Mouse (Mus musculus) R1 (cell line): ENCODE measurements around the gene Carns1.
A peak's percentile ranks its signal among the peaks of the same experiment; 100 is the strongest.

Source experiments
- DNase-seq: peaks from one replicate; pipeline ENCODE4 v3.0.0-alpha.2; 2018; ENCODE audit warnings: low read depth, low spot score

Carns1 gene

DNA sequence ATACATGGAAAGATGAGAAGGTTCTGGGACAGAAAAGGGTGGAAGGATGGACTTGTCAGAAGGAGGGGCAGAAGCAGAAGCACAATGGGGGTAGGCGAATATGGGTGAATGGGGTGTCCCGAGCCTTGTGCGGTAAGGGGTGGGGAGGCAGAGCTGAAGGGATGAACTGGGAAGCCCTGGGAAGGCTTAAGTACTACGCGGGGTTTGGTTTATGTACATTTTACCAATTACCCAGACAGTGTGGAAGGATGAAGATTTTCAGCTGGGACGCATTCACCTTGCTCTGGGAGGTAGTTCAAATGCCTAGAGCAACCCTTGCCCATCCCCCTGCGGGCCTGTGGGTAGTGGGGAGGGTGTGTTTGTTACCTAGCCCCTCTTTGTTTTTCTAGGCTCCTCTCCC lies 26.9 kb upstream of the Carns1 start:
- no peak for DNase-seq

DNA sequence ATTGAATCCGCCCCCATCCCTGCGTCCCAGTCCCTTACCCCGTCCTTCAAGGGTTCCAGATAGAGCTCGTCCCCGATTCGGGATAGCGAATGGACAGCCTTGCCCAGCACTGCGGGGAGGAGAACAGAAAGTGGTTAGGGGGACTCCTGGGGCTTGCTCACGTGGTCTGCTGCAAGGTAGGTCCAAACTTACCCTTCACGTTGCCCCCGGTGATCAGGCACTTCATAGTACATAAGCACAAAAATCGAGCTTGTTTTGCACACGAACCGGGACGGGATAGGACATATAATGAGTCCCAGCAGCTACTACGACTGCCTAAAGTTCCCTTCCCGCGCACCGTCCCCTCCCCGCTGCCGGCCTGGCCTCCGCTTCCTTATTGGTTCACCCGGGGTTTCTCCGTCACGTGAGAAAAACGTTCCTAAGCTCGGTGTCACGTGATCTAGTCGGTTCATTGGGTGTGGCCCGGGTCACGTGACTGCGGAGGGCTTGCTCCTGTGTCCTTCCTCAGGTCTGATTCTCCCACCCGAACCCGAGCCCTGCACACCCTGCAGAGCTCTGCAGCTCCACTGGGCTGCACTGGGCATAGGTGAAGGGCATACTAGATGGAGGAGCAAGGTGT lies 26.1 kb upstream of the Carns1 start, which contains the start of gene Rad9a:
TSS of gene Rad9a (minus strand) at position 372 of the 619 bp plus-strand sequence.
- DNase-seq, result peak; percentile 99

DNA sequence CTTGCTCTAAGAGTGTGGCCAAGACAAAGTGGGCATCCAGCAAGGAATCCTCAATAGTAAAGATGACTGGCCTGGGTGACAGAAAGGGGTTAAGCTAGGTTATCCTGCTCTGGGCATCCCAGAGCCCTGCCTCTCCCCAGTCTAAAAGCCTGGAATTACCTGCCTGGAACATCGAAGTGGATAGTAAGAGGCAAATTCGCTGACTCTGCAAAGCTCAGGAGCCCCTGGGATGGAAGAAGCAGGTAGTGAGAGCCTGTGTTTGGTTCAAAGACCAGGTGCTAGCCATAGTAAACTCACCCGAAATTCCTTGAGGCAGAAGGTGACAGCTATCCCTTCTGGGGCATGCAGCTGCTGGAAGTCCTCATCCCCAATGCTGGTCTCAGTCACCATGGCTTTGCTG lies 21.9 kb upstream of the Carns1 start:
- DNase-seq, result no peak

DNA sequence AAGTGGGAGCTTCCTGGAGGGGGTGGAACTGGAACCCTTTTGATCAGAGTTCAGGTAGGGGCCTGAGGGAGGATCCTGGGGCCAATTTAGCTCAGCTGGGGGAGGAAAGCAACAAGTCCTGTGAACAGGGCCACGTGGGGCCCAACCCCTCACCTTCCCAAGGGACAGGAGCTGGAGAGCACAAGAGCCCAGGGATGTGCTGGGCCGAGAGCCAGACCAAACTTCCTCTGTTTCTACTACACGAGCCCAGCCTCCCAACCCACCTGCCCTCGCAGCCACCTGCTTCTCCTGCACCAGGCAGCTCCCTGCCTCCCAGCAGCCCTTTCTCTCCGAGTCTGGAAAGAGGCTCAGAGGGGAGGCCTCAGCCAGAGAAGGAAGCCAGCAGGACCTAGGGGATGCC lies 21.3 kb upstream of the Carns1 start:
- no peak for DNase-seq

DNA sequence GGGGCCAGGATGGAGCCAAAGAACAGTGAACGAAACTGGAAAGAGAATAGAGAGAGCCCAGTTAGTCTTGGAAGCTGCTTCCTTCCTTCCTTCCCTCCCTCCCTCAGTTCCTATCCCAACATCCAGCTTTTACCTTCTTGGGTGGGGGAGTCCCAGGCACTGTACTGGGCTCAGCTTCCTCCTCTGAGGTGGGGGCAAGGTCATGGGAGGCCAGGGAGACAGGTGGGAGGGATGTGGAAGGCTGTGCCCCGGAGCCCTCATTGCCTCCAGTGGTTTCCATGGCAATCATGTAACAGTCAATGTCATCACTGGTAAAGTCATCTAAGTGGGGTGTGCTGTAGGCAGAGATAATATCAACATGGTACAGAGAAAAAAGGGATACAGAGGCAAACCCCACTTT lies 20.8 kb upstream of the Carns1 start:
- no peak for DNase-seq

DNA sequence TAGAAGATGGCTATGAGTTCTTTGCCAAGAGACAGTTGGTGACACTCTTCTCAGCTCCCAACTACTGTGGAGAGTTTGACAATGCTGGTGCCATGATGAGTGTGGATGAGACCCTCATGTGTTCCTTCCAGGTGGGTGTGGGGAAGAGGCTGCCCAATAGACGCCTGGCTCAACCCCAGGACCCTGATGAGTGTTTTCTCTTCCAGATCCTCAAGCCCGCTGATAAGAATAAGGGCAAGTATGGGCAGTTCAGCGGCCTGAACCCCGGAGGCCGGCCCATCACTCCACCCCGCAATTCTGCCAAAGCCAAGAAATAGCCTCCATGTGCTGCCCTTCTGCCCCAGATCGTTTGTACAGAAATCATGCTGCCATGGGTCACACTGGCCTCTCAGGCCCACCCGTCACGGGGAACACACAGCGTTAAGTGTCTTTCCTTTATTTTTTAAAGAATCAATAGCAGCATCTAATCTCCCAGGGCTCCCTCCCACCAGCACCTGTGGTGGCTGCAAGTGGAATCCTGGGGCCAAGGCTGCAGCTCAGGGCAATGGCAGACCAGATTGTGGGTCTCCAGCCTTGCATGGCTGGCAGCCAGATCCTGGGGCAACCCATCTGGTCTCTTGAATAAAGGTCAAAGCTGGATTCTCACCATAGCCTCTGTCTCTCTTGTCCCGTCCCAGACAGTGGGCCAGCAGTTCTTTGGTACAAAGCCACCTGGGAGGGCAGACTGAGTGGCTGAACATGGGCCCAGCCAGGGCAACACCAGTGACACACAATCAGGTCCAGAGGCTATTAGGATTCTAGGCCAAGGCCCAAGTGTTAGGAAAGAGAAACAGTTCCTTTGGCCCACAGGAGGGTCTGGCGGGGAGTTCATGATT lies 19.7 kb upstream of the Carns1 start:
- no peak for DNase-seq

DNA sequence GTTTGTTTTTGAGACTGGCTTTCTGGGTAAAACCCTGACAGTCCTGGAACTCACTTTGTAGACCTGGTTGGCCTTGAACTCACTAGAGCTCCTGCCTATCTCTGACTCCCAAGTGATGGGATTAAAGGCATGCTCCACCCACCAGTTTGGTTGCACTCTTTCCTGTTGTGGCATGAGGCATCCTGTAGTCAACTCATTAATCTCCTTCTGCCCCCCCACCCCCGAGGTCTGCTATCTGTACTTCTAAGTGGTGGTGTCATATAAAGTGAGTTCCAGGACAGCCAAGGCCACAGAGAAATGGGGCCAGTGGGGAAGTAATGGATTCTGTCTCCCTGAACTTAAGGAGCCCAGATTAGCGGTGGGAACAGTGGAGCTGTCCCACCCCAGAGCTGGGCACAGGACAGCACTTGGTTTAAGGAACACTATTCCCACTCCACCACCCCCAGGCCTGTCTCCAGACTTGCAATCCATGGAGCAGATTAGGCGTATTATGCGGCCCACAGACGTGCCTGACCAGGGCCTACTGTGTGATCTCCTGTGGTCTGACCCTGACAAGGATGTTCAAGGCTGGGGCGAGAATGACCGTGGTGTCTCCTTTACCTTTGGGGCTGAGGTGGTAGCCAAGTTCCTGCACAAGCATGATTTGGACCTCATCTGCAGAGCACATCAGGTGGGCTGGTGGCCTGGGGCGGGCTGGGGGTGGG lies 18.9 kb upstream of the Carns1 start:
- DNase-seq, result no peak

DNA sequence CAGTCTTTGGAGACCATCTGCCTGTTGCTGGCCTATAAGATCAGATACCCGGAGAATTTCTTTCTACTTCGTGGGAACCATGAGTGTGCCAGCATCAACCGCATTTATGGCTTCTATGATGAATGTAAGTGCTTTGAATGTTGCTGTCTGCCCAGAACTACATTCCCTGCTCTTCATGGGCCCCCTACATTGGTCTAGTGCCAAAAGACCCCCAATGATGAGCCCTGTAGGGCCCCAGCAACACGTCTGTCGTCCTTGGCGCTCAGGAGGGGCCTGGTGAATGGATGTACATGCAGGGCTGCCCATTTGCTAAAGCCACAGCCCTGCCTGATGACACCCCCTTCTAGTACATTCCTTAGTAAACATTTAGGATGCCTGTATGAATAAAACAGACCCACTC lies 17.9 kb upstream of the Carns1 start:
- DNase-seq, result no peak

DNA sequence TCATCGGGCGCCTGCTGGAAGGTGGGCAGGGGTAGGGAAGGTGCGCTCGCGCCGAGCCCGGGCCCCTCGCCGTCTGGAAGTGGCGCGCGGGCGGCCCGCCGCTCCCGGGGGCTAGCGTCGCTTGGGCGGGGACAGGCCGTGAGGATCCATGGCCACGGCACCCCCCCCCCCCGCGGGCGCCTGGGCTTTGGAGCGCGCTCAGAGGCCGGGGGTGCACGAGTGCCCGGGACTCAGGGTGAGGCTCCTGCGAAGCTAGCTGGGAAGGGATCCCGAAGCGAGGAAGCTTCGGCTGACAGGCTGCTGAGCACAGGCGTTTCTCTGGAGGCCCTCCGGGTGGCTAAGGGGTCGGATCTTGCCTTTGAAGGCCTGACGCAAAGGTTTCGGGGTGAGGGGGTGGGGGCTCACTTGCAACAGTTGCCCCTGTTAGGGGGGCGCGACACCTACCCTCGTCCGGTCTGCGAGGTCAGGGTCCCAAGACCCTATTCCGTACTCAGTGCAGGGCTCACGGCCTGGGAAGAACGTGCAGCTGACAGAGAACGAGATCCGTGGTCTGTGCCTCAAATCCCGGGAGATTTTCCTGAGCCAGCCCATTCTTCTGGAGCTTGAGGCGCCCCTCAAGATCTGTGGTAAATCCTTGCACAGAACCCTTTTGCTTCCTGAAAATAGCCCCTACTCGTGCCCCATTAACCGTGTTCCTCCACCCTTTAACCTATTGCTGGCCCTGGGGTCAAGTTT lies 17.1 kb upstream of the Carns1 start:
- peak; percentile 52 for DNase-seq

DNA sequence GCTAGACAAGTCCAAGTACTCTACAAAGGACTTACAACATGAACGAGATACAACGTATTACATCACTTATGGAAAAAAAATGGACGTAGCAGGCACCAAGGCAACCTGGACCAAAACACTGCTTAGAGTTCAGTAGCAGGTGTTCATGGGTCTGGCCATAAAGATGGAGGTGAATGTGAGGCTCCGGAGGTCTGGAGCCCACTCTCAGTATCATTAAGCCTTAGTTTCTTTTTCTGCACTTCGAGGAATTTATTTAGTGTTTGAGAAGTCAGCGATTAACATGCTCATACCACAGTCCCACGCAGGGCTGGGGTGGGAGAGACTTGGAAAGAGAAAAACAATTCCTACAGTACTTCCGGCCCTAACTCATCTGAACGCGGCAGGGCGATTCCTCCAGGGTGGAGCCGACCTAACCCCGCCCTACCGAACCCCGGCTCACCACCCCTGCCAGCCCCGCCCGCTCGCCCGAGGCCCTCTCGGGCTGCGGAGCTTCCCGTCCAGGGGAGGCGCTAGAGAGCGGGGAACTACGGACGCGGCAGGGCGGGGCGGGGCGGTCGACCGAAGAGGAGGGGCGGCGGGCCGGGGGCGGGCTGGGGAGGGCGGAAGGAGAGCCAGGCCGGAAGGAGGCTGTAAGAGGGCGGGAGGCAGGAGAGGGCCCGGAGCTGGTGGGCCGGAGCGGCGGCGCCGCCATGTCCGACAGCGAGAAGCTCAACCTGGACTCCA lies 16.4 kb upstream of the Carns1 start, which contains the start of gene Ppp1ca:
TSS of gene Ppp1ca (plus strand) at position 538 of the 723 bp plus-strand sequence.
- peak; percentile 94 for DNase-seq

DNA sequence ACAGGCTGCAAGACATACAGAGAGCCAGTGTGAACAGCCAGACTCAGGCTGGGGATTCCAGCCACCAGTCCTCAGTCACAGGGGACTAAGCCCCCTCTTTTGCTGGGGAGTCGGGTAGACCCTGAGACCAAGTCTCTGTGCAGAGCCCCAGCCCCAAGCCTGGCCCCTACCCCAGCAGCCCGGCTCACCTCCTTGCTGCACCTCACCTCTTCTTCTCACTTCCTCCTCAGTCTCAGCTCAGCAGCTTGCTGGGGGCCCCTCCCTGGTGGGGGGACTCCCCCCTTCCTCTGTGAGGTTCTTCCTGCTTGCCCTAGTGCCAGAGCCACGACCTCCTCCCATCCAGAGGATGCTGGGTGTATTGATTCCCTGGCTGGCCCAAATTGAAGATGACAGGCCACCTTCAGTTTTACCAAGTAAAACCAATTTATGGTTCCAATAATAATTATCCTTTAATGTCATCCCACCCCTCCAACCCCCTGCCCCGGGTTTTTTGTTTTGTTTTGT lies 15.6 kb upstream of the Carns1 start, which contains the start of gene Tbc1d10c:
TSS of gene Tbc1d10c (minus strand) at position 454 of the 504 bp plus-strand sequence.
- no peak for DNase-seq

DNA sequence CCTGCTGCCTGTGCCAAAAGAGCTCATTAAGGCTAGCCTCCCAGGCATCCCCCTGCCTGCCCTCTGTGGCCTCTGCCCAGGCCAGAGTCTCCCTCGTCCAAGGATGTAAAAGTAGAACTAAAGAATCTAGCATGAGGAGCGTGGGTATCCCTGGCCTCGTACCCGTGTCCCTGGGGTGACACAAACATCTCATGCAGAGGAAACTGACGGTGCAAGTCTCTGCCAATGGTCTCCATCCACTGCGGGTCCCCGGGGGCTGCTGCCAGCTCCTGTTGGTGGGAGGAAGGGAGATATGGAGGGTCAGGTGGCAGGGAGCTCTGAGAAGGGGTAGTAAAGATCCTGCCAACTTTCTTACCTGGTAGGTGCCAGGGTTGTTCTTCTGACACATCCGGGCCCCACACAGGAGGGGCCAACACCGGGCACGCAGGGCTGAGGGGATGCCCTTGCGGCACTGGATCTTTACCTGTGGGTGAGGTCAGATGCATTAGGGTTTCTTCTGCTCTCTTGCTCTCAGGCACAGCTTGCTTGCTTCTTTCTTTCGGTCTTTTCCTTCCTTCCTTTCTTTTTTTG lies 13.9 kb upstream of the Carns1 start:
- no peak for DNase-seq

DNA sequence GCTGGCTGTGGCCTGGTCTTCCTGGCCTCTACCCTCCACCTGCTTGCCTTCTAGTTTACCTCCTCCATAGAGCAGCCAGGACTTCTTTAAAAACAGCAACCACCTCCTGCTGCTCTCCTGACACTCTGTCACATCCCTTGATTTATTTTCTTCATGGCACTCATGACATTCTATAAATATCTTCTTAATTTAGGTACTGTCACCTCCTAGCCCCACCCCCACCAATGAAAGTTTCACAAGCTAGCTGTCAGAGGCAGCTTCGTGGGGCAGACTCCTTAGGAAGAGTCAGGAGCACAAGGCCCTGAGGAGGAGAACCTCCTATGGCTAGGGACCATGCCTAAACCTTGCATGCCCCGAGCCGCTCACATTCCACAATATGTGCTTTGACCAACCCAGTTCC lies 12.0 kb upstream of the Carns1 start:
- no peak for DNase-seq

DNA sequence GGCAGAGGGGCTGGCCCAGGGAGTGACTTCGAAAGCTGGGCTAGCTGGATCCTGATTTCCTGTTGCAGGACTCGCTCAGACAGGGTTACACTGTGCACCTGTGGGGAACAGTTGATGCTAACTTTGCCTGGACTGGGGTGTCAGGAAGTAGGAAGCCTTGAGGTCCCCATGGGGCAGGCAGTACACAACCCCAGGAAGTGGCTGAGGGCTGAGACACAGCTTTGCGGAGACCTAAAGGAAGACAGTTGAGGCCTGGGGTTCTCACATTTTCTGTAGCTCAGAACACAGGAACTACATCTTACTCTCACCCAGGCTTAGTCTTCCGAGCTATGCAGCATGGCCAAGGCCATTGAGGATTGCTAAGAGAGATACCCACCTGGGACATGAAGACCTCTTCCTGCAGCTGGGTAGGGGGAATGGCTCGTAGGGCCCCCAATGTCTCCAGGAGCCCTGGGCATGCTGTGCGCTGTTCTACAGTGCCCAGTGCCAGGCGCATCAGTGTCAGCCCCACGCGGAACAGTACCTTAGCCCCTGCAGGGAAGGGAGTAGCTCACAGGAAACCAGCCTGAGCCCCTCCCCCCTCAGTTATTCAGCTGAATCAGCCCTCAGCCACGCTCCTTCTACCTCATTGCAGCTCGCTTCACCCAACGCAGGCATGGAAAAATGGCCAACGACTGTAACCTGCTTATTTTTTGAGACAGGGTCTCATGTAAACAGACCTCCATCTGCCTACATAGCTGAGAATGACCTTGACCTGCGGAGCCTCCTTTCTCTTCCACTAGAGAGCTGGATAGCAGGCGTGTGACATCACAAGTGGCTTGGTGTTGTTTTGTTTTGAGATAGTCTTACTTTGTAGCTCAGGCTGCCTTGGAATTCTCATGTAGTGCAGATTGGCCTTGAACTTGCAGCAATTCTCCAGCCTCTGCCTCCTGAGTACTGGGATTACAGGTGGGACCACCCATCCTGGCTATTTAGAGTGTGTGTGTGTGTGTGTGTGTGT lies 10.0 kb upstream of the Carns1 start:
- peak; percentile 79 for DNase-seq

DNA sequence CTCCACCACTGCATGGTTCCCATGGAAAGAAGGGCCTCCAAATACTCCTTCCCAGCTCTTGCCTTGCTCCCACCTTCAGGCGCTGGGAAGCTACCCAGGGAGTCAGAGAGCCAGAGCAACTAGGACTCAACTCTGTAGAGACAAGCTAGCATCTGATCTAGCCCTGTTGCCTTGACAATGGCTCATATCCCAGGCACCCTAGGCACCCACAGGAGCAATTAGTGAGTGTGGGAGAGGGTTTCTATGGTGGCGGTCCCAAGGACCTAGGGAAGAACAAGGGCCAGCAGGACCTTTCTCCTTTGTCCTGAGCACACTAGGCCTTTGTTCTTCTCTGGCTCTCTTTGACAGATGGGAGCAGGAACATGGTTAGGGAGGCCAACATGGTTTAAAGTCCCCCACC lies 8.4 kb upstream of the Carns1 start:
- no peak for DNase-seq

DNA sequence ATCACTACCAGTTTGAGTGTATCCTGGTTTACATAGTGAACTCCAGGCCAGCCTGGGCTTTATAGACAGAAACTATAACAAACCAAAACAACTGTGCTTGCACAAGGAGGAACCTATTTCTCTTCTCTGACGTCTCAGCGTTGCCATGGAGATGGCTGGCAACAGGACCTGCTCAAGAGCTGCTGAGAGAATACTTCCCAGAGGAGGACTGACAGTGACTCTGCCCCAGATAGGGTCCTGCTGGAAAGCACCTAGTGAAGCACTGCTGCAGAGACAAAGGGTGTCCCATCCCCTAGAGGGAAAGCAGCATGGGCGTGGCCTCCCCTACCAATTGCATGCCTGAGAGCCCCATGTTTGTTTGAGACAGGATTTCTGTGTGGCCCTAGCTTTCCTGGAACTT lies 6.6 kb upstream of the Carns1 start:
- DNase-seq, result peak; percentile 73

DNA sequence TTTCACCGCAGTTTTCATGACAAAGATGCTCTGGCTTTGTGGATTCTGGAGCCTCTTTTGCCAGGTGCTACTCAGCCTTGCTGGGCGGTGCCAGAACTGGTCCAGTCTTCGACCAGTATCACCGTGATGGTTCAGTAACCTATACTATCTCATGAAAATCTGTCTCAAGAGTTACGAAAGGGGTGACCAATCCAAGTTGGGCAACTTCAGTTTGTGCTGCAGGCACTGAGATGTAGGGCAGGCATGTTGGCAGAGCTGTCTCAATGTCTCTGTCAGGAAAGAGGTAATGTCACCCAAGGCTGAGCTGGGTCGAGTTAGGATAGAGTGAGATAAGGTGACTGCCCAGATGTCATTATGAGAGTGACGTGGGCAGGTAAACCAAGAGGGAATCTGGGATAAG lies 5.1 kb upstream of the Carns1 start:
- DNase-seq, result no peak

DNA sequence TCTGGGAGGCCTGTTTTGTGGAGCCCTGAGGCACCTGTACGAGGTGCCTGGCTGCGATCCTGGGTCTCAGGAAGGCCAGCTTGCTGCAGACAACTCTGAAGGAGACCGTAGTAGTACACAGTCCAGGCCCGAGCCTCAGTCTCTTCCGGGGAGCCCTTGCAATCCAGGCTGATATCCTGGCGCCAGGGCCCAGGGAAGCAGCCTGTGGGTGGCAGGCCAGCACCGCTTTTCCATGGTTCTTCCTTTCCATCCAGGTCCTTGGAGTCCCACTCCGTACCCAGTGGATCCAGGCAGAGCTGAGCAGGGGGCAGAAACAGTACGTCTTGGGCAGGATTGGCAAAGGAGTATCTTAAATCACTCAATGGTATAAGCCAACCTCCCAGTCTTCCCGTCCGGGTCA lies 2.4 kb downstream of the Carns1 start:
- no peak for DNase-seq
